In genomic region chr17:72043667-72044390, GRCm38 (mm10) we compare ENCODE assay signal across 11 mouse cellular contexts.
A peak's percentile ranks its signal among the peaks of the same experiment; 100 is the strongest.
DNase-seq lines count a peak whose midpoint lies in the region; ATAC-seq and TF ChIP-seq lines count a peak whose summit lies in the region.
"Had no signal": no experiment of that assay in that cellular context is flagged by ENCODE, and none has a peak within 500 bp of the region (broad histone marks: within the 10 kb centered on the region; RNA-seq: fewer than 3 reads in every experiment).

No protein-coding gene starts in this region.

- peak; percentile 7 for DNase-seq in right cerebral cortex, adult 18-20 months
- no peak for DNase-seq in right cerebral cortex, postnatal 4 days
- DNase-seq in left cerebral cortex, postnatal 14 days (ENCODE audit: low spot score in 2 of 2) = peak; percentile 18 to 25
- peak; percentile 55 for DNase-seq in telencephalon, adult 2 months (ENCODE audit: low read depth, low spot score)
- no peak for DNase-seq in thymus, adult 2 months
- DNase-seq: adrenal gland, adult 2 months had no signal

- no peaks in the 10 kb centered on the region for H3K9me3 ChIP-seq in hindbrain, embryonic 15.5 days
- H3K9me3 ChIP-seq in hindbrain, embryonic 13.5 days = no peaks in the 10 kb centered on the region
- H3K9me3 ChIP-seq: kidney, embryonic 15.5 days; stomach, embryonic 15.5 days had no signal

- peaks cover 34% of the 10 kb centered on the region for H3K4me1 ChIP-seq in hindbrain, embryonic 15.5 days (replicated peaks)
- peaks cover 26% of the 10 kb centered on the region for H3K4me1 ChIP-seq in hindbrain, embryonic 13.5 days (replicated peaks)
- H3K4me1 ChIP-seq in thymus, adult 2 months (replicated peaks; ENCODE audit: control insufficient read depth, insufficient read depth, low read length) = no peaks in the 10 kb centered on the region
- H3K4me1 ChIP-seq: megakaryocyte, embryonic 14.5 days; stomach, embryonic 15.5 days had no signal

- H3K4me3 ChIP-seq in hindbrain, embryonic 15.5 days = no peak overlapping the region
- no peak overlapping the region for H3K4me3 ChIP-seq in hindbrain, embryonic 13.5 days
- no peak overlapping the region for H3K4me3 ChIP-seq in thymus, adult 2 months (ENCODE audit: control insufficient read depth, insufficient read depth, low read length)
- H3K4me3 ChIP-seq: kidney, embryonic 15.5 days; megakaryocyte, embryonic 14.5 days; stomach, embryonic 15.5 days had no signal

- 0 out of 2 replicates have a peak overlapping the region, but pooled peaks have one; percentile 1 for H3K4me2 ChIP-seq in hindbrain, embryonic 15.5 days
- H3K4me2 ChIP-seq in hindbrain, embryonic 13.5 days = no peak overlapping the region
- H3K4me2 ChIP-seq: kidney, embryonic 15.5 days; stomach, embryonic 15.5 days had no signal

- no peaks in the 10 kb centered on the region for H3K36me3 ChIP-seq in hindbrain, embryonic 15.5 days
- no peaks in the 10 kb centered on the region for H3K36me3 ChIP-seq in hindbrain, embryonic 13.5 days
- H3K36me3 ChIP-seq in thymus, adult 2 months (ENCODE audit: control insufficient read depth, insufficient read depth, low read length) = no peaks in the 10 kb centered on the region
- H3K36me3 ChIP-seq: kidney, embryonic 15.5 days; stomach, embryonic 15.5 days had no signal

- ATAC-seq in hindbrain, embryonic 15.5 days (ENCODE audit: low FRiP score, low read depth) = no peak
- no peak for ATAC-seq in hindbrain, embryonic 13.5 days (ENCODE audit: low FRiP score)

- no peak for TF ChIP-seq POLR2A in thymus, adult 2 months (IDR thresholded peaks at IDR 0.05; ENCODE audit: control insufficient read depth, extremely low read depth, insufficient read depth, low read length, poor library complexity)

- intact Hi-C loops in left cerebral cortex, postnatal 14 days (cut with DNase I) = loop anchor here (1.0 kb wide), 1 partner anchor 48 kb away; no protein-coding TSS in a partner anchor

- WGBS in hindbrain, embryonic 15.5 days = 59% methylated on average over 11 of the region's 11 CpGs
- 73% methylated on average over 11 of the region's 11 CpGs for WGBS in hindbrain, embryonic 13.5 days
- WGBS in thymus, adult 2 months = 86% methylated on average over 11 of the region's 11 CpGs

- H3K27ac ChIP-seq in hindbrain, embryonic 15.5 days (replicated peaks) = peak overlapping the region; percentile 67
- H3K27ac ChIP-seq in hindbrain, embryonic 13.5 days = no peak overlapping the region
- H3K27ac ChIP-seq in thymus, adult 2 months (ENCODE audit: control insufficient read depth, insufficient read depth, low read length) = no peak overlapping the region
- H3K27ac ChIP-seq: kidney, embryonic 15.5 days; stomach, embryonic 15.5 days had no signal

- no peak overlapping the region for H3K9ac ChIP-seq in hindbrain, embryonic 15.5 days
- no peak overlapping the region for H3K9ac ChIP-seq in hindbrain, embryonic 13.5 days
- H3K9ac ChIP-seq: kidney, embryonic 15.5 days; stomach, embryonic 15.5 days had no signal

- no peaks in the 10 kb centered on the region for H3K27me3 ChIP-seq in hindbrain, embryonic 15.5 days
- no peaks in the 10 kb centered on the region for H3K27me3 ChIP-seq in hindbrain, embryonic 13.5 days
- H3K27me3 ChIP-seq in thymus, adult 2 months (ENCODE audit: control insufficient read depth, insufficient read depth, low read length) = no peaks in the 10 kb centered on the region
- H3K27me3 ChIP-seq: kidney, embryonic 15.5 days; megakaryocyte, embryonic 14.5 days; stomach, embryonic 15.5 days had no signal

- no peak for TF ChIP-seq CTCF in thymus, adult 2 months (IDR thresholded peaks at IDR 0.05; ENCODE audit: borderline replicate concordance, control insufficient read depth, extremely low read depth, insufficient read depth, low read length, poor library complexity)

Comparison
In these comparisons a context has a peak if more than half of its experiments do, and no peak if none do; other contexts are left out.
1. DNase-seq: peak in right cerebral cortex, adult 18-20 months (single experiment), left cerebral cortex, postnatal 14 days (2 of 2) and telencephalon, adult 2 months (single experiment); none in right cerebral cortex, postnatal 4 days (single experiment) and thymus, adult 2 months (single experiment).